Mouse (Mus musculus) ovary, adult 18-20 months (tissue): ENCODE measurements at regions not wholly inside any gene's neighbourhood (a gene's known extent, or its start where the extent isn't known, plus 50 kb on each side); places are given as distances from the start of the nearest gene placed in this dataset.

ENCODE experiments used
- DNase-seq: peaks from one replicate; pipeline ENCODE4 v3.0.0; 2022; ENCODE audit warnings: low spot score, mixed read lengths

DNA sequence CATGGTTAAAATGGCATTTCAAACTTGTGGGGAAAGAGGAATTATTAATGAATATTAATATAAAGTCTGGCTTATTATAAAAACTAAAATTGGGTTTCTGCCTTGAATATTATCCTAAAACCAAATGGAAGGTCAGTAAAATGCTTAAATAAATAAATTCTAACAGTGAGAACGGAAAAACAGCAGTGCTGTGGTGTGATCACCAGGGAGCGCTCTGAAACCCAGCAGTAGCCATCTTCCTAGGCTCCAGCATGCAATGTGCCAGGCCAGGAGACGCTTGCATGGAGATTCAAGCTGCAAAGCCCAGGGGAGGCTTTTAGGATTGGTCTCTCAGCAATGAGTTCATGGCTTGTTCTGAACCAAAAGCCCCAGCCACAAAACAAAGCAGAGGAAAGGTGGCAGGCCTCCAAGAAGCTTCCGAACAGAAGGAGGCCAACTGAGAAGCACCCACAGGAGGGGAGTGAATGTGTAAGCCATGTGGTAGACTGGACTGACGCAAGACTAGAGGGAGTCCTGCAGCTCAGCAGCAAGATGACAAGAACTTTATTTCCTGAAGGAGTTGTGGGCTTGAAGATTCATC lies 52.3 kb upstream of the Bace2 start:
- no peak for DNase-seq
